Mouse (Mus musculus): ENCODE data around the gene Camta1. TPM values are rescaled to one million over a fixed set of nuclear protein-coding genes. Genes with fewer than 3 reads are reported as not detected.
"Not testable (repeated sequence)": the region's sequence is repeated elsewhere in the genome, so short reads cannot be mapped to it uniquely, and the experiment has no call there.

The Camta1 gene
- polyA plus RNA-seq, 1 experiment, result 13.4 TPM

DNA sequence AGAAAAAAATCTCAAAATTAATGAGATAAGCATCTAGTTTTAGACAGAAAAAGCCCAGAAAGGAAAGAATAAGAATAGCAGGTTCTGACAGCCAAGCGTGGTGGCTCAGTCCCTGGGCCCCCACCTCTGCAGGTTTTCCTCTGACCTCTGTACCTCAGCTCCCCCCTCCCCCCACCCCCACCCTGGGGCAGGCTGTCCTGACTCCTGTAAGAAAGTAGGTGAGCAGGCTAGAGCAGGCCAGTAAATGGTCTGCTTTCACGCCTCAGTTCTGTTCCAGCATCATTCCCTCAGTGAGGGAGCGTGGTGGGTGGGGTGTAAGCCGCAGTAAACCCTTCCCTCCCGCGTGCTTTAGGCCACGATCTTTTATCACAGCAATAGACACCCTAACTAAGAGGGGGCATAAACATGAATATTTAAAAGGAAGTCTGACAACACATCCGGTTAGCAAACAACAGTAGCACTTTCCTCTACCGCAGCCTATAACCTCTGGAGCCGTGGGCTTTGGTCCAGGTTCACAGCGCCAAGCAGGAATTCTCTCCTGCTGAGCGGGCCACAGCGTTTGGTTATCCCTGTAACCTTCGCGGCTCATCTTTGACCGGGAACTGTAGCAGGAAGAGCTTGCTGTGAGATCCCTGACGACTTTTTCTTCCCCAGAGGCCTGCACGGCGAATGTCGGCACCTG, 972.3 kb downstream of the Camta1 start:
- no peak for TF ChIP-seq FLI1 (IDR thresholded peaks at IDR 0.05; ENCODE audit: low read length)
- no peak for TF ChIP-seq GATA1 (IDR thresholded peaks at IDR 0.05; ENCODE audit: borderline replicate concordance, low read length)
- H3K4me3 ChIP-seq (replicated peaks), result no peak overlapping the region
- no peaks in the 10 kb centered on the region for H3K9me3 ChIP-seq
- H3K4me1 ChIP-seq, result peaks cover 1% of the 10 kb centered on the region; the same call in 1 of the 2 replicates
- no peaks in the 10 kb centered on the region for H3K36me3 ChIP-seq (replicated peaks; ENCODE audit: low read length)
- H3K27me3 ChIP-seq (replicated peaks), result peaks cover 43% of the 10 kb centered on the region

GRCm38 (mm10) chr4:150888492-150888891, 973.2 kb downstream of the Camta1 start:
- Histone ChIP-seq H3K4me3 (replicated peaks) (no peak overlapping the region), H3K4me1 (no peaks in the 10 kb centered on the region), H3K36me3 (replicated peaks; ENCODE audit: low read length) (no peaks in the 10 kb centered on the region), H3K9me3 (no peaks in the 10 kb centered on the region), H3K27me3 (replicated peaks) (peaks cover 42% of the 10 kb centered on the region)
- TF ChIP-seq FLI1 (IDR thresholded peaks at IDR 0.05; ENCODE audit: low read length) (no peak), GATA1 (IDR thresholded peaks at IDR 0.05; ENCODE audit: borderline replicate concordance, low read length) (no peak)

DNA sequence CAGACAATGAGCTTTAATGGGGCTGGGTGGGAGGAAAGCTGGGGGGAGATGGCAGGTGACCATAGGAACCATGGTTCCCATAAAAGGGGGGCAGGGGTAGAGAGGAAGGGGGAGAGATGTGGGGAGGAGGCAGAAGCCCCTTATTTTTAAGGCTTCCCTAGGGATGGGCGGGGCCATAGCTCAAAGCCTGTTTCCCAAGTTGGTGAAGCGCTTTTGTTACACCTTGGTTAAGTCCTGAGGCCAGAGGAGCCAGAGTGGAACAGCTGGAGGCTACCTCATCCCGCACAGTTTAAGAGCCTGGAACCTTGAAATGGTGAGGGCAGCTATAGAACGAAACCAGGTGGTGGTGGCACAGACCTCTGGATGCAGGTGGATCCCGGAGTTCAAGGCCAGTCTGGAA, 973.8 kb downstream of the Camta1 start:
- H3K36me3 ChIP-seq (replicated peaks; ENCODE audit: low read length), result no peaks in the 10 kb centered on the region
- H3K4me1 ChIP-seq, result no peaks in the 10 kb centered on the region
- no peaks in the 10 kb centered on the region for H3K9me3 ChIP-seq
- peaks cover 37% of the 10 kb centered on the region for H3K27me3 ChIP-seq (replicated peaks)
- TF ChIP-seq FLI1 (IDR thresholded peaks at IDR 0.05; ENCODE audit: low read length) (no peak), GATA1 (IDR thresholded peaks at IDR 0.05; ENCODE audit: borderline replicate concordance, low read length) (no peak)
- H3K4me3 ChIP-seq (replicated peaks), result no peak overlapping the region

DNA sequence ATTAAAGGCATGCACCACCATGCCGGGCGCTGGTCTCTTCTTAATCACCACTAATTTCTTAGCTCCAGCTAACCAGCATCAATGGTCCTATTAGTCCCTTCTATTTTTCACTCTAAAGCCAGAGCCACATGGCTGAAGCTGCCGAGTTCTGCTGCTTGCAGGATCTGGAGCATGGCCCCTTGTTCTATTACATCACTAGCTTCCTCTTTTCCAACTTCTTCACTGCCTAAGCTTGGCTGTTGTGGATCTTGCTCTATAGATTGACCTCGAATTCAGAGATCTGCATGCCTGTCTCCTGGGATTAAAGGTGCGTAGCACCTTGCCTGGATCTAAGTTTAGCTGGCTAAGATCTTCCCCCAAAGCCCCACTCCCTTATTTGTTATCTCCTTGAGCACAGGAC, 979.0 kb downstream of the Camta1 start:
- H3K4me3 ChIP-seq (replicated peaks), result no peak overlapping the region
- no peaks in the 10 kb centered on the region for H3K36me3 ChIP-seq (replicated peaks; ENCODE audit: low read length)
- TF ChIP-seq GATA1 (IDR thresholded peaks at IDR 0.05; ENCODE audit: borderline replicate concordance, low read length) (no peak), FLI1 (IDR thresholded peaks at IDR 0.05; ENCODE audit: low read length) (no peak)
- H3K4me1 ChIP-seq, result no peaks in the 10 kb centered on the region
- H3K9me3 ChIP-seq, result peaks cover 25% of the 10 kb centered on the region
- peaks cover 13% of the 10 kb centered on the region for H3K27me3 ChIP-seq (replicated peaks)

DNA sequence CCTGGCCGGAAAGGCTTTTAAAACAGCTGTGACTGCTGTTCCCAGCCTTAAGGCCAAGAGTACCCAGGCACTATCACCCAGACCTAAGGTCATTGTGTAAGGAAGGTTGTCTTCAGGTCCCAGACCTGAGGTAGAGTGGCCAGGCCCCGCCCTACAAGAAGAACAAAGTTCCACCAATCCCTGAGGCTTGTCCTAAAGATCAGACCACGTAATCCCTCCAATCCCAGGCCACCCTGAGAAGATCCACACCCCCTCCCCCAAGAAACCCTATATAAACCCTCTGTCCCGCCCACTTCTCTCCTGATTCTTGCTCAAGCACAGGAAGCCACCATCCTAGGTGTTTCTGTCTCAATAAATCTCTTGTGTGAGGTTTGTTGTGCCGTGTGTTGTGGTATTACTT, 981.3 kb downstream of the Camta1 start:
- Histone ChIP-seq H3K27me3 (replicated peaks) (peaks cover 13% of the 10 kb centered on the region), H3K4me1 (no peaks in the 10 kb centered on the region)
- TF ChIP-seq GATA1 (IDR thresholded peaks at IDR 0.05; ENCODE audit: borderline replicate concordance, low read length), result no peak
- TF ChIP-seq FLI1 (IDR thresholded peaks at IDR 0.05; ENCODE audit: low read length), result no peak

GRCm38 (mm10) chr4:150879631-150880030, 982.0 kb downstream of the Camta1 start:
- no peak for TF ChIP-seq GATA1 (IDR thresholded peaks at IDR 0.05; ENCODE audit: borderline replicate concordance, low read length)
- no peak for TF ChIP-seq FLI1 (IDR thresholded peaks at IDR 0.05; ENCODE audit: low read length)
- H3K9me3 ChIP-seq, result peaks cover 25% of the 10 kb centered on the region
- no peaks in the 10 kb centered on the region for H3K36me3 ChIP-seq (replicated peaks; ENCODE audit: low read length)
- H3K27me3 ChIP-seq (replicated peaks), result peaks cover 10% of the 10 kb centered on the region
- H3K4me1 ChIP-seq, result no peaks in the 10 kb centered on the region
- H3K4me3 ChIP-seq (replicated peaks), result no peak overlapping the region

More for the DNA sequence above, 981.3 kb downstream of the Camta1 start:
- Histone ChIP-seq H3K36me3 (replicated peaks; ENCODE audit: low read length) (no peaks in the 10 kb centered on the region), H3K4me3 (replicated peaks) (no peak overlapping the region), H3K9me3 (peaks cover 25% of the 10 kb centered on the region)

- Histone ChIP-seq H3K27me3 (replicated peaks) (peaks cover 22% of the 10 kb centered on the region), H3K36me3 (replicated peaks; ENCODE audit: low read length) (no peaks in the 10 kb centered on the region), H3K9me3 (peaks cover 23% of the 10 kb centered on the region), H3K4me3 (replicated peaks) (no peak overlapping the region), H3K4me1 (peaks cover 15% of the 10 kb centered on the region)
- TF ChIP-seq GATA1 (IDR thresholded peaks at IDR 0.05; ENCODE audit: borderline replicate concordance, low read length), result no peak
- no peak for TF ChIP-seq FLI1 (IDR thresholded peaks at IDR 0.05; ENCODE audit: low read length)
Observed at GRCm38 (mm10) chr4:150875393-150875792, 986.3 kb downstream of the Camta1 start.

DNA sequence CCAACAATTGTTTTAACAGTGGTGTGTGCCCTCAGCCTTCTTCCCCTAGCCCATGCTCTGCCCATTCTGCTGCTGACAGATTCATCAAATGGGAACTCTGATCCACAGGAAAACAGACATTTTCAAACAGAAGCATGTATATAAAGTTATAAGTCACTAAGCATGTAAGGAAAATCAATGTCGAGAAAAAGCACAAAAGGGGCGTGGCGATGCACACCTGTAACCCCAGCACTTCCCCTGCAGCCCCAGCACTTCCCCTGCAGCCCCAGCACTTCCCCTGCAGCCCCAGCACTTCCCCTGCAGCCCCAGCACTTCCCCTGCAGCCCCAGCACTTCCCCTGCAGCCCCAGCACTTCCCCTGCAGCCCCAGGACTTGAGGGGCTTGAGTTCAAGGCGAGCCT, 987.3 kb downstream of the Camta1 start:
- not testable (repeated sequence) for H3K36me3 ChIP-seq (replicated peaks; ENCODE audit: low read length); H3K4me3 ChIP-seq (replicated peaks)
- Histone ChIP-seq H3K27me3 (replicated peaks) (peaks cover 26% of the 10 kb centered on the region), H3K4me1 (peaks cover 15% of the 10 kb centered on the region), H3K9me3 (peaks cover 14% of the 10 kb centered on the region)

DNA sequence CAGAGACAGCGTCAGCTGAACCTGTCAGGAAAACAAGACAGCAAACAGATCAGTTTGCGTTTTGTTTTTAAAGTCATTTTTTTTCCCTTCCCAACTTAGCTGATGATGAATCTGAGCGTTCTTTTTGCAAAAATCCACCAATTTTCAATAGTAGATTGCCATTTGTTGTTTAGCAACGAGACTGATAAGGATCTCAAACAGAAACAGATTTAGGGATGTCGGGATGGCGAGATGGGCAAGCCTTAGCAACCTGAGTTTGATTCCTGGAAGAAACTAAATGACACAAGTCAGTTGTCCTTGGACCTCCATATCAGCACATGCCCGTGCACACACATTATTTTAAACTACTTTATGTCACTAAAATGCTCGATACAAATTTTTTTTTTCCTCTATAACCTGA, 989.0 kb downstream of the Camta1 start:
- peaks cover 15% of the 10 kb centered on the region for H3K4me1 ChIP-seq
- H3K27me3 ChIP-seq (replicated peaks), result peaks cover 33% of the 10 kb centered on the region
- H3K36me3 ChIP-seq (replicated peaks; ENCODE audit: low read length), result no peaks in the 10 kb centered on the region
- no peaks in the 10 kb centered on the region for H3K9me3 ChIP-seq
- H3K4me3 ChIP-seq (replicated peaks), result no peak overlapping the region
- TF ChIP-seq FLI1 (IDR thresholded peaks at IDR 0.05; ENCODE audit: low read length), result no peak
- no peak for TF ChIP-seq GATA1 (IDR thresholded peaks at IDR 0.05; ENCODE audit: borderline replicate concordance, low read length)

- H3K27me3 ChIP-seq (replicated peaks), result peaks cover 33% of the 10 kb centered on the region
- TF ChIP-seq GATA1 (IDR thresholded peaks at IDR 0.05; ENCODE audit: borderline replicate concordance, low read length), result no peak
- TF ChIP-seq FLI1 (IDR thresholded peaks at IDR 0.05; ENCODE audit: low read length), result no peak
- H3K9me3 ChIP-seq, result no peaks in the 10 kb centered on the region
- no peak overlapping the region for H3K4me3 ChIP-seq (replicated peaks)
- H3K4me1 ChIP-seq, result peaks cover 15% of the 10 kb centered on the region
- H3K36me3 ChIP-seq (replicated peaks; ENCODE audit: low read length), result no peaks in the 10 kb centered on the region
Observed at GRCm38 (mm10) chr4:150872139-150872651, 989.5 kb downstream of the Camta1 start.
